Comparison of ENCODE assay signal across 25 mouse cellular contexts in genomic region chr12:77647841-77648240, GRCm38 (mm10).
"Had no signal": no experiment of that assay in that cellular context is flagged by ENCODE, and none has a peak within 500 bp of the region (broad histone marks: within the 10 kb centered on the region; RNA-seq: fewer than 3 reads in every experiment).

No protein-coding gene starts in this region.

- DNase-seq: gastrocnemius, adult 2 months; gastrocnemius, postnatal 14 days; gastrocnemius, postnatal 36 days; heart, adult 18-20 months; heart, postnatal 14 days; heart, postnatal 4 days; kidney, adult 18-20 months; kidney, adult 8-10 months; kidney, postnatal 14 days; kidney, postnatal 36 days; layer of hippocampus, adult 9-11 months; layer of hippocampus, postnatal 36 days; left cerebral cortex, postnatal 4 days; liver; liver, embryonic 13.5 days; liver, postnatal 0 days had no signal

- H3K4me3 ChIP-seq: gastrocnemius, adult 2 months; heart, embryonic 13.5 days; heart, embryonic 15.5 days; hindbrain, embryonic 10.5 days; hindbrain, embryonic 12.5 days; intestine, embryonic 15.5 days; limb, embryonic 12.5 days; liver, embryonic 13.5 days; liver, embryonic 15.5 days had no signal

- H3K27ac ChIP-seq: gastrocnemius, adult 2 months; heart, embryonic 13.5 days; heart, embryonic 15.5 days; hindbrain, embryonic 12.5 days; hindbrain, embryonic 14.5 days; intestine, embryonic 15.5 days; kidney, postnatal 0 days; limb, embryonic 12.5 days; liver, embryonic 13.5 days; liver, embryonic 15.5 days had no signal

- H3K4me1 ChIP-seq: intestine, embryonic 15.5 days; limb, embryonic 12.5 days; liver, embryonic 13.5 days; liver, embryonic 15.5 days had no signal

- H3K27me3 ChIP-seq: heart, embryonic 15.5 days; hindbrain, embryonic 12.5 days; intestine, embryonic 15.5 days; limb, embryonic 12.5 days; liver, embryonic 13.5 days; liver, embryonic 15.5 days had no signal

- H3K9me3 ChIP-seq: heart, embryonic 13.5 days; heart, embryonic 15.5 days; hindbrain, embryonic 10.5 days; hindbrain, embryonic 12.5 days; intestine, embryonic 15.5 days; limb, embryonic 12.5 days; liver, embryonic 13.5 days; liver, embryonic 15.5 days had no signal

- H3K36me3 ChIP-seq: heart, embryonic 13.5 days; heart, embryonic 15.5 days; hindbrain, embryonic 10.5 days; hindbrain, embryonic 12.5 days; intestine, embryonic 15.5 days; limb, embryonic 12.5 days; liver, embryonic 13.5 days; liver, embryonic 15.5 days had no signal
